Mouse (Mus musculus) CH12.LX (cell line): Measurements from ENCODE around the gene Mt4. TPM values are rescaled to one million over a fixed set of nuclear protein-coding genes. Genes with fewer than 3 reads are reported as not detected.

Experiments
- DNase-seq: peaks from one replicate; pipeline ENCODE4 v3.0.0-alpha.2; 2013; ENCODE audit errors: extremely low read depth
- H3K27ac ChIP-seq: 2 replicates; pipeline ENCODE4 v1.5.1; 2012; ENCODE audit warnings: low read depth, mild to moderate bottlenecking, control low read depth, moderate library complexity; ENCODE audit not compliant: insufficient read depth
- H3K27me3 ChIP-seq: replicated peaks from 2 replicates; pipeline ENCODE3; 2012; ENCODE audit warnings: inconsistent platforms
- H3K36me3 ChIP-seq, 2 experiments: replicated peaks in 1 of 2; 2 replicates each; pipeline versions ENCODE3 to v1.6.1; 2012; ENCODE audit warnings: inconsistent platforms in 1 of 2, low read length in 1 of 2, mild to moderate bottlenecking in 1 of 2, mixed read lengths in 1 of 2, moderate library complexity in 1 of 2; ENCODE audit not compliant: control insufficient read depth in 1 of 2, insufficient read depth in 1 of 2
- H3K4me1 ChIP-seq, 2 experiments: 2 replicates each; pipeline ENCODE4 v1.6.1; 2012; ENCODE audit warnings: inconsistent platforms in 1 of 2, moderate library complexity in 1 of 2; ENCODE audit not compliant: insufficient read depth in 2 of 2, control insufficient read depth in 1 of 2
- H3K4me2 ChIP-seq: 2 replicates; pipeline ENCODE4 v1.6.1; 2012; ENCODE audit warnings: low read depth, mild to moderate bottlenecking, control low read depth; ENCODE audit not compliant: poor library complexity, insufficient read depth, severe bottlenecking
- H3K4me3 ChIP-seq, 3 experiments: fragments of 150-350 bp in 1 of 3; sonication (generic) in 1 of 3; replicated peaks in 1 of 3; 2 replicates each; pipeline versions ENCODE3 to v1.5.1; 2011 to 2012; ENCODE audit warnings: low read depth in 2 of 3, low read length in 2 of 3, mild to moderate bottlenecking in 2 of 3, moderate library complexity in 2 of 3, control low read depth in 1 of 3, improper control_type of control experiment in 1 of 3, inconsistent platforms in 1 of 3, mixed read lengths in 1 of 3; ENCODE audit not compliant: poor library complexity in 1 of 3
- H3K79me2 ChIP-seq: replicated peaks from 2 replicates; pipeline ENCODE4 v1.6.1; 2012; ENCODE audit warnings: mild to moderate bottlenecking, moderate library complexity; ENCODE audit not compliant: control insufficient read depth, poor library complexity, insufficient read depth, severe bottlenecking; ENCODE audit errors: extremely low read depth
- H3K9ac ChIP-seq: 2 replicates; pipeline ENCODE4 v1.6.1; 2012; ENCODE audit warnings: low read depth, mild to moderate bottlenecking, control low read depth, moderate library complexity; ENCODE audit not compliant: insufficient read depth
- H3K9me3 ChIP-seq: replicated peaks from 2 replicates; pipeline ENCODE3; 2012; ENCODE audit warnings: low read length, inconsistent platforms, mixed read lengths
- BHLHE40 ChIP-seq: IDR thresholded peaks from 2 replicates; pipeline ENCODE4 v1.6.1; 2011; ENCODE audit warnings: mild to moderate bottlenecking, low read depth, low read length, improper control_type of control experiment
- CHD1 ChIP-seq: IDR thresholded peaks from 2 replicates; pipeline ENCODE4 v1.6.1; 2012; ENCODE audit warnings: low read depth, low read length, improper control_type of control experiment, inconsistent platforms
- CHD2 ChIP-seq: IDR thresholded peaks from 2 replicates; pipeline ENCODE4 v1.6.1; 2011; ENCODE audit warnings: low read length, improper control_type of control experiment
- CTCF ChIP-seq, 2 experiments: IDR thresholded peaks in 1 of 2; conservative IDR thresholded peaks in 1 of 2; 2 replicates each; pipeline ENCODE4 v1.5.1; 2011 to 2012; ENCODE audit warnings: low read depth in 2 of 2, low read length in 2 of 2, improper control_type of control experiment in 1 of 2, inconsistent platforms in 1 of 2, mild to moderate bottlenecking in 1 of 2, moderate library complexity in 1 of 2
- E2F4 ChIP-seq: IDR thresholded peaks from 2 replicates; pipeline ENCODE4 v1.6.1; 2011; ENCODE audit warnings: low read depth, low read length, improper control_type of control experiment; ENCODE audit not compliant: insufficient replicate concordance
- ELF1 ChIP-seq: IDR thresholded peaks from 2 replicates; pipeline ENCODE4 v1.6.1; 2014; ENCODE audit warnings: low read depth, mild to moderate bottlenecking, inconsistent platforms, low read length, improper control_type of control experiment
- EP300 ChIP-seq: IDR thresholded peaks from 2 replicates; pipeline ENCODE4 v1.6.1; 2011; ENCODE audit warnings: low read length, improper control_type of control experiment
- ETS1 ChIP-seq: conservative IDR thresholded peaks from 2 replicates; pipeline ENCODE4 v1.6.1; 2012; ENCODE audit warnings: low read depth, mild to moderate bottlenecking, inconsistent platforms, low read length, improper control_type of control experiment, moderate library complexity
- GABPA ChIP-seq: IDR thresholded peaks from 2 replicates; pipeline ENCODE4 v1.6.1; 2012; ENCODE audit warnings: low read depth, low read length, improper control_type of control experiment, inconsistent platforms; ENCODE audit not compliant: insufficient replicate concordance
- HCFC1 ChIP-seq: IDR thresholded peaks from 2 replicates; pipeline ENCODE4 v1.6.1; 2012; ENCODE audit warnings: low read depth, mild to moderate bottlenecking, inconsistent platforms, low read length, improper control_type of control experiment
- IRF4 ChIP-seq: IDR thresholded peaks from 2 replicates; pipeline ENCODE4 v1.6.1; 2014; ENCODE audit warnings: low read depth, mild to moderate bottlenecking, inconsistent platforms, low read length, improper control_type of control experiment
- JUN ChIP-seq: IDR thresholded peaks from 2 replicates; pipeline ENCODE4 v1.6.1; 2011; ENCODE audit warnings: low read depth, mild to moderate bottlenecking, low read length, improper control_type of control experiment, moderate library complexity; ENCODE audit not compliant: insufficient read depth
- JUND ChIP-seq: conservative IDR thresholded peaks from 2 replicates; pipeline ENCODE4 v1.6.1; 2011; ENCODE audit warnings: low read depth, low read length, improper control_type of control experiment
- KAT2A ChIP-seq: IDR thresholded peaks from 2 replicates; pipeline ENCODE4 v1.6.1; 2012; ENCODE audit warnings: low read length, improper control_type of control experiment, inconsistent platforms; ENCODE audit not compliant: insufficient replicate concordance
- MAFK ChIP-seq: IDR thresholded peaks from 2 replicates; pipeline ENCODE4 v1.6.1; 2011; ENCODE audit warnings: low read length, improper control_type of control experiment; ENCODE audit not compliant: insufficient replicate concordance
- MAX ChIP-seq: IDR thresholded peaks from 2 replicates; pipeline ENCODE4 v1.6.1; 2011; ENCODE audit warnings: low read length, improper control_type of control experiment
- MAZ ChIP-seq: IDR thresholded peaks from 2 replicates; pipeline ENCODE4 v1.6.1; 2012; ENCODE audit warnings: low read depth, mild to moderate bottlenecking, inconsistent platforms, low read length, improper control_type of control experiment, moderate library complexity
- MEF2A ChIP-seq: IDR thresholded peaks from 2 replicates; pipeline ENCODE4 v1.6.1; 2014; ENCODE audit warnings: low read depth, mild to moderate bottlenecking, inconsistent platforms, low read length, improper control_type of control experiment, borderline replicate concordance
- MXI1 ChIP-seq: IDR thresholded peaks from 2 replicates; pipeline ENCODE4 v1.6.1; 2011; ENCODE audit warnings: mild to moderate bottlenecking, low read depth, low read length, improper control_type of control experiment
- MYC ChIP-seq: IDR thresholded peaks from 2 replicates; pipeline ENCODE4 v1.6.1; 2011; ENCODE audit warnings: low read depth, mild to moderate bottlenecking, improper control_type of control experiment, low read length
- NELFE ChIP-seq: IDR thresholded peaks from 2 replicates; pipeline ENCODE4 v1.6.1; 2011; ENCODE audit warnings: low read depth, low read length, improper control_type of control experiment
- NRF1 ChIP-seq: IDR thresholded peaks from 2 replicates; pipeline ENCODE4 v1.6.1; 2014; ENCODE audit warnings: low read depth, mild to moderate bottlenecking, inconsistent platforms, low read length, improper control_type of control experiment, moderate library complexity
- PAX5 ChIP-seq: IDR thresholded peaks from 2 replicates; pipeline ENCODE4 v1.6.1; 2012; ENCODE audit warnings: low read length, inconsistent platforms, mixed read lengths
- POLR2A ChIP-seq: IDR thresholded peaks from 2 replicates; pipeline ENCODE4 v1.6.1; 2011; ENCODE audit warnings: low read depth, mild to moderate bottlenecking, improper control_type of control experiment, low read length
- POLR2AphosphoS2 ChIP-seq: IDR thresholded peaks from 2 replicates; pipeline ENCODE4 v1.6.1; 2011; ENCODE audit warnings: low read depth, low read length, improper control_type of control experiment
- RAD21 ChIP-seq: IDR thresholded peaks from 2 replicates; pipeline ENCODE4 v1.6.1; 2011; ENCODE audit warnings: low read depth, mild to moderate bottlenecking, low read length, improper control_type of control experiment, moderate library complexity
- RCOR1 ChIP-seq: conservative IDR thresholded peaks from 2 replicates; pipeline ENCODE4 v1.6.1; 2012; ENCODE audit warnings: low read depth, mild to moderate bottlenecking, inconsistent platforms, low read length, improper control_type of control experiment
- SIN3A ChIP-seq: IDR thresholded peaks from 2 replicates; pipeline ENCODE4 v1.6.1; 2012; ENCODE audit warnings: low read length, improper control_type of control experiment, inconsistent platforms
- SMC3 ChIP-seq: IDR thresholded peaks from 2 replicates; pipeline ENCODE4 v1.6.1; 2011; ENCODE audit warnings: low read depth, low read length, improper control_type of control experiment
- TBP ChIP-seq: conservative IDR thresholded peaks from 2 replicates; pipeline ENCODE4 v1.6.1; 2011; ENCODE audit warnings: low read depth, low read length, improper control_type of control experiment
- TCF12 ChIP-seq: IDR thresholded peaks from 2 replicates; pipeline ENCODE4 v1.6.1; 2014; ENCODE audit warnings: low read depth, mild to moderate bottlenecking, inconsistent platforms, low read length, improper control_type of control experiment
- UBTF ChIP-seq: IDR thresholded peaks from 2 replicates; pipeline ENCODE4 v1.6.1; 2012; ENCODE audit warnings: low read depth, mild to moderate bottlenecking, inconsistent platforms, low read length, improper control_type of control experiment, moderate library complexity
- USF1 ChIP-seq: IDR thresholded peaks from 2 replicates; pipeline ENCODE4 v1.6.1; 2014; ENCODE audit warnings: low read depth, mild to moderate bottlenecking, inconsistent platforms, low read length, improper control_type of control experiment
- USF2 ChIP-seq: conservative IDR thresholded peaks from 2 replicates; pipeline ENCODE4 v1.6.1; 2011; ENCODE audit warnings: low read depth, low read length, improper control_type of control experiment
- ZC3H11A ChIP-seq: IDR thresholded peaks from 2 replicates; pipeline ENCODE4 v1.6.1; 2012; ENCODE audit warnings: low read depth, mild to moderate bottlenecking, inconsistent platforms, low read length, improper control_type of control experiment
- ZKSCAN1 ChIP-seq: IDR thresholded peaks from 2 replicates; pipeline ENCODE4 v1.6.1; 2012; ENCODE audit warnings: low read depth, inconsistent platforms, low read length, improper control_type of control experiment, borderline replicate concordance
- ZMIZ1 ChIP-seq: IDR thresholded peaks from 2 replicates; pipeline ENCODE4 v1.6.1; 2012; ENCODE audit warnings: low read depth, mild to moderate bottlenecking, inconsistent platforms, low read length, improper control_type of control experiment
- ZNF384 ChIP-seq: IDR thresholded peaks from 2 replicates; pipeline ENCODE4 v1.6.1; 2012; ENCODE audit warnings: low read depth, low read length, improper control_type of control experiment, inconsistent platforms
- dilution Hi-C: fragments of 300-500 bp; cut with MboI; formaldehyde crosslinking; loops from 2 replicates; pipeline ENCODE4 v1.14.3; 2020; ENCODE audit warnings: low sequenced_read_pairs; ENCODE audit not compliant: extremely low pct_unique_long_range_greater_than_20kb, extremely low pct_ligation_motif_present
- in situ Hi-C: fragments of 300-500 bp; cut with MboI; formaldehyde crosslinking; loops from 3 replicates; pipeline ENCODE4 v1.14.3; 2019; ENCODE audit warnings: low sequenced_read_pairs, low pct_ligation_motif_present, low pct_unique_long_range_greater_than_20kb, mixed read lengths
- polyA plus RNA-seq: library from polyadenylated mRNA; unstranded; fragments of >175 nt; gene quantifications from 2 replicates; pipeline ENCODE4 v1.2.1, GENCODE M21; 2012; ENCODE audit warnings: low read depth; ENCODE audit not compliant: insufficient read length
- total RNA-seq, 2 experiments: library from RNA; depleted of rRNA; stranded (reverse); fragments of 300-350 nt in 1 of 2; fragments of >200 nt in 1 of 2; gene quantifications; 2 replicates each; pipeline ENCODE4 v1.2.3; 2012 to 2014

Mt4 gene
- total and polyA plus RNA-seq, 3 experiments: not detected

DNA sequence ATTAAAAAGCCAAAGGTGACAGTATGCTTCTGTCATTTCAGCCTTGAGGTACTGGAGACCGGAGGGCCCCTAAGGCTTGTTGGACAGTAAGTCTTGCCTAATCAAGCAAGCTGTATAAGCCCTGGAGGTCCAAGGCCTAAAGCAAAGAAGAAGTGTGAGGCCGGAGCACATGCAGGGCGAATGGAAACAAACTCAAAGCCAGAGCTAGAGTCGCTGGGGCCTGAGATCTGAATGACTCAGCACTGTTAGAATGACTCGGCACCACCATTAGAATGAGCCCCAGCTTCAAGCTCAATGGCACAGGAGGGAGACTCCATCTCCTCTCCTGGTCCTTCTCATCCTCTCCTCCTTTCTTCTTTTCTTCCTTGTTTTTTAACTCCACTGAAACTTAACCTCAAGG is 13.9 kb downstream of the Mt4 start:
- 0 out of 2 replicates have a peak overlapping the region, but pooled peaks have one; percentile 27 for H3K9ac ChIP-seq
- H3K27me3 ChIP-seq: no peaks in the 10 kb centered on the region
- no peak for TF ChIP-seq ZC3H11A
- TF ChIP-seq MAFK: peak; percentile 98
- no peak; the same call in 1 of the 2 replicates for TF ChIP-seq MAZ
- peak; percentile 93 for TF ChIP-seq BHLHE40
- TF ChIP-seq NELFE: no peak
- TF ChIP-seq ZMIZ1: 0 out of 2 replicates have a peak, but pooled peaks have one; percentile 45
- TF ChIP-seq IRF4: peak; percentile 100
- no peak for TF ChIP-seq KAT2A
- peak; percentile 96 for TF ChIP-seq MYC
- peak; percentile 85 for TF ChIP-seq SIN3A
- TF ChIP-seq MXI1: peak; percentile 94
- TF ChIP-seq ELF1: no peak; the same call in 1 of the 2 replicates
- 0 out of 2 replicates have a peak, but pooled peaks have one; percentile 19 for TF ChIP-seq NRF1
- peak; percentile 94 for TF ChIP-seq UBTF
- TF ChIP-seq TCF12: peak; percentile 83
- TF ChIP-seq RAD21: no peak
- TF ChIP-seq CTCF (conservative IDR thresholded peaks at IDR 0.05 in 1 of 2, IDR thresholded peaks at IDR 0.05 in 1 of 2; ENCODE audit: low read depth in 2 of 2, low read length in 2 of 2): no peak
- peak; percentile 52 for TF ChIP-seq POLR2A
- no peak for TF ChIP-seq CHD1
- no peak for TF ChIP-seq USF2
- peak; percentile 92; the same call in 1 of the 2 replicates for TF ChIP-seq RCOR1
- no peak for TF ChIP-seq HCFC1
- TF ChIP-seq ETS1: peak; percentile 89
- TF ChIP-seq MAX: peak; percentile 97
- TF ChIP-seq USF1: no peak
- TF ChIP-seq JUN: peak; percentile 96
- TF ChIP-seq SMC3: no peak
- TF ChIP-seq ZKSCAN1: no peak
- TF ChIP-seq GABPA: no peak
- TF ChIP-seq MEF2A: peak; percentile 86
- TF ChIP-seq PAX5: no peak
- TF ChIP-seq POLR2AphosphoS2: no peak
- TF ChIP-seq CHD2: peak; percentile 87
- TF ChIP-seq EP300: peak; percentile 99
- TF ChIP-seq JUND: peak; percentile 95
- no peak for TF ChIP-seq E2F4
- no peak for TF ChIP-seq ZNF384
- TF ChIP-seq TBP: peak; percentile 73
- DNase-seq: peak; percentile 89
- dilution Hi-C loops (no loop called here), in situ Hi-C loops (no loop called here)
- no peak overlapping the region for H3K4me3 ChIP-seq
- H3K4me2 ChIP-seq: no peak overlapping the region
- no peaks in the 10 kb centered on the region for H3K79me2 ChIP-seq
- no peaks in the 10 kb centered on the region for H3K9me3 ChIP-seq
- peak overlapping the region; percentile 79 for H3K27ac ChIP-seq
- no peaks in the 10 kb centered on the region for H3K36me3 ChIP-seq
- peaks cover 15% of the 10 kb centered on the region in 2 experiments for H3K4me1 ChIP-seq
